Mouse (Mus musculus) B cell, adult (primary cell): Measurements from ENCODE around the gene Olfr1382. TPM values are rescaled to one million over a fixed set of nuclear protein-coding genes. Genes with fewer than 3 reads are reported as not detected.

Experiments used
- total RNA-seq: library from RNA; stranded (reverse); gene quantifications from 4 replicates; pipeline ENCODE4 v1.2.4, GENCODE M21; 2023; ENCODE audit not compliant: inconsistent age

The Olfr1382 gene
- not detected in 4 replicates for total RNA-seq

DNA sequence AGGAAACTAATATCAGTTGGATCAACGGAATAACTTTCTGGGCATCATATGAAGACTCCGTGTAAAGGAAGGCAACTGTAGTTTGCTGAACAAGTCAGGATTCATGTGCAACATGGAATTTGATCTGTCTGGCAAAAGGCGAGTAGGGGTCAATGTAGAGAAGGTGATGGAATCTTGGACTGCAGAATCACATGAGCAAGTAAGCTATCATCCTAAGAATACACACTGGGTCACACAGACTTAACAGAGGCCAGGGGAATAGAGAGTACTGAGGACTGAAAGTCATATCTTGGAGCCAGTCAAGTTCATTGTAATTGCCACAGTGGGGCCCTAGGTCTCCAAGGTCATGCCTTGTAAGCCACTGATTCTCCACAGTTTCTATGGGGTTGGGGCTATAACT lies at the start of gene Olfr1382:
TSS of gene Olfr1382 (plus strand) at position 301 of the 400 bp plus-strand sequence.

DNA sequence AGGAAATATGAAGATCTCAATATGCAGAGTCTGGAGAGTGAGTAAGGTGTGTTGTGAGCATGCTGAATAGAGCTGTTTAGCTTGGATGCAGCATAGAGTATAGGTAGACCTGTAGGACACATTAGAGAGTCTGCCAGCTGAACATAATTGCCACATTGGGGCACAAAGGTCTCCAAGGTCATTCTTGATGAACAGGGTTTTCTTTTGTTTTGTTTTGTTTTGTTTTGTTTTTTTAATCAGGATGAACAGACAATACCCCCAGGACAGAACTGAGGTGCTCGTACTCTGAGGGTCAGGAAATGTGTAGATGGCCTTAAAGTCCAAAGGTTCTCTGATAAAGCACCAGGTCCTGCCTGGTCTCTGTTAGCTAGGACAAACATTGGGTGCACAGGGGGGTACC lies 39.3 kb upstream of the Olfr1382 start, which contains the start of gene Olfr1385:
TSS of gene Olfr1385 (plus strand) at position 301 of the 400 bp plus-strand sequence.

DNA sequence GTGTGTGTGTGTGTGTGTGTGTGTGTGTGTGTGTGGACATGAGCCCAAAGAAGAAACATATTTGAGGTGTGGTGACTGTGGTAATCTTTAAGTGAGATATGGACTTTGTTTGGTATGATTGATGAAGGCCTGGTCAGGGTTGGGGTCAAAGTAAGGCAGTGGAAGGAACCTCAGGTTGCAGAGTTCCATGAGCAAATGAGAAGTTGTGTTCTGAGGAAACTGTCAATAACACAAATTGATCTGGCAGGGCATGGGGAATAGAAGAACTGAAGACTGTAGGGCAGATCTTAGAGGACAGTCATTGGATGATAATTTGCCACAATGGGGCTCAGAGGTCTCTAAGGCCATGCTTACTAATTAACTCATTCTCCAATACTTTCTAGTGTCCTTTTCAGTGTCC lies 8.7 kb upstream of the Olfr1382 start, which contains the start of gene Olfr1383:
TSS of gene Olfr1383 (plus strand) at position 301 of the 400 bp plus-strand sequence.

DNA sequence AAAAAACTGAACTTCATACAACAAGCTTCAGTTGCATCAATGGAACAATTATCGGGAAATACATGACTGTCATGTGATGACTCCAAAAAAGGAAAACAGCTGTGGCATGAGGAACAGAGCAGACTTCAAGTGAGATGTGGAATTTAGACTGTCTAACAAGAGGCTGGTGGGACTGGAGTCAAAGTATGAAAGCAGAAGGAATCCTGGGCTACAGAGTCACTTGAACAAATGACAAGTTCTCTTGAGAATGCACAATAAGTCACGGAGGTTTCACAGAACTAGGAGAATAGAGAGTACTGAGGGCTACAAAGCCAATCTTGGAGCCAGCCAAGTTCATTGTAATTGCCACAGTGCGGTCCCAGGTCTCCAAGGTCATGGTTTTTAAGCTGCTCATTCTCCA lies 15.1 kb downstream of the Olfr1382 start, which contains the start of gene Olfr1381:
TSS of gene Olfr1381 (plus strand) at position 301 of the 400 bp plus-strand sequence.

DNA sequence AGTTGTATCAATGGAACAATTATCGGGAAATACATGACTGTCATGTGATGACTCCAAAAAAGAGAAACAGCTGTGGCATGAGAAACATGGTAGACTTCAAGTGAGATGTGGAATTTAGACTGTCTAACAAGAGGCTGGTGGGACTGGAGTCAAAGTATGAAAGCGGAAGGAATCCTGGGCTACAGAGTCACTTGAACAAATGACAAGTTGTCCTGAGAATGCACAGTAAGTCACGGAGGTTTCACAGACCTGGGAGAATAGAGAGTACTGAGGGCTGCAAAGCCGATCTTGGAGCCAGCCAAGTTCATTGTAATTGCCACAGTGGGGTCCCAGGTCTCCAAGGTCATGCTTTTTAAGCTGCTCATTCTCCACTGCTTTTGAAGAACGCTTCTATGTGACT lies 28.5 kb downstream of the Olfr1382 start, which contains the start of gene Olfr1380:
TSS of gene Olfr1380 (plus strand) at position 301 of the 400 bp plus-strand sequence.

Other genes with a start within 250 kb of the Olfr1382 start
- gene Olfr1393, start 249.9 kb upstream of the Olfr1382 start, total RNA-seq, result 0.61 to 1.9 TPM (median 1.0 TPM) in 4 replicates
- gene Olfr1392, start 243.0 kb upstream of the Olfr1382 start, total RNA-seq, result 0.30 to 0.51 TPM in 2 of 4 replicates, not detected in the others
- not detected in 4 replicates for gene Olfr10, start 223.5 kb upstream of the Olfr1382 start, total RNA-seq
- gene Olfr1391, start 205.5 kb upstream of the Olfr1382 start, total RNA-seq, result not detected in 4 replicates
- gene Olfr1390, start 193.1 kb upstream of the Olfr1382 start, total RNA-seq, result not detected in 4 replicates
- not detected in 4 replicates for gene Olfr1389, start 105.2 kb upstream of the Olfr1382 start, total RNA-seq
- 0.33 to 0.78 TPM (median 0.70 TPM) in 4 replicates for gene Olfr1388, start 91.6 kb upstream of the Olfr1382 start, total RNA-seq
- gene Olfr1387, start 72.9 kb upstream of the Olfr1382 start, total RNA-seq, result not detected in 4 replicates
- gene Olfr1386, start 63.2 kb upstream of the Olfr1382 start, total RNA-seq, result not detected in 4 replicates
- gene Olfr1385, start 39.2 kb upstream of the Olfr1382 start, total RNA-seq, result 0.27 TPM in 1 of 4 replicates, not detected in the others
- gene Olfr1384, start 21.5 kb upstream of the Olfr1382 start, total RNA-seq, result not detected in 4 replicates
- gene Olfr1383, start 8.6 kb upstream of the Olfr1382 start, total RNA-seq, result not detected in 4 replicates
- not detected in 4 replicates for gene Olfr1381, start 15.2 kb downstream of the Olfr1382 start, total RNA-seq
- gene Olfr1380, start 28.6 kb downstream of the Olfr1382 start, total RNA-seq, result not detected in 4 replicates
- gene Flt4, start 81.0 kb downstream of the Olfr1382 start, total RNA-seq, result not detected in 4 replicates
- gene Scgb3a1, start 135.4 kb downstream of the Olfr1382 start, total RNA-seq, result not detected in 4 replicates
- gene Cnot6, start 184.5 kb downstream of the Olfr1382 start, total RNA-seq, result 67.5 to 74.4 TPM (median 73.1 TPM) in 4 replicates